Mouse (Mus musculus) naive thymus-derived CD4-positive, alpha-beta T cell, adult 2 months (primary cell): ENCODE measurements around the gene Pla2g10.
"Not testable (repeated sequence)": the region's sequence is repeated elsewhere in the genome, so short reads cannot be mapped to it uniquely, and the experiment has no call there.

Experiments used
- DNase-seq: peaks from one replicate; pipeline ENCODE4 v3.0.0-alpha.2; 2011; ENCODE audit warnings: low read depth

The Pla2g10 gene

DNA sequence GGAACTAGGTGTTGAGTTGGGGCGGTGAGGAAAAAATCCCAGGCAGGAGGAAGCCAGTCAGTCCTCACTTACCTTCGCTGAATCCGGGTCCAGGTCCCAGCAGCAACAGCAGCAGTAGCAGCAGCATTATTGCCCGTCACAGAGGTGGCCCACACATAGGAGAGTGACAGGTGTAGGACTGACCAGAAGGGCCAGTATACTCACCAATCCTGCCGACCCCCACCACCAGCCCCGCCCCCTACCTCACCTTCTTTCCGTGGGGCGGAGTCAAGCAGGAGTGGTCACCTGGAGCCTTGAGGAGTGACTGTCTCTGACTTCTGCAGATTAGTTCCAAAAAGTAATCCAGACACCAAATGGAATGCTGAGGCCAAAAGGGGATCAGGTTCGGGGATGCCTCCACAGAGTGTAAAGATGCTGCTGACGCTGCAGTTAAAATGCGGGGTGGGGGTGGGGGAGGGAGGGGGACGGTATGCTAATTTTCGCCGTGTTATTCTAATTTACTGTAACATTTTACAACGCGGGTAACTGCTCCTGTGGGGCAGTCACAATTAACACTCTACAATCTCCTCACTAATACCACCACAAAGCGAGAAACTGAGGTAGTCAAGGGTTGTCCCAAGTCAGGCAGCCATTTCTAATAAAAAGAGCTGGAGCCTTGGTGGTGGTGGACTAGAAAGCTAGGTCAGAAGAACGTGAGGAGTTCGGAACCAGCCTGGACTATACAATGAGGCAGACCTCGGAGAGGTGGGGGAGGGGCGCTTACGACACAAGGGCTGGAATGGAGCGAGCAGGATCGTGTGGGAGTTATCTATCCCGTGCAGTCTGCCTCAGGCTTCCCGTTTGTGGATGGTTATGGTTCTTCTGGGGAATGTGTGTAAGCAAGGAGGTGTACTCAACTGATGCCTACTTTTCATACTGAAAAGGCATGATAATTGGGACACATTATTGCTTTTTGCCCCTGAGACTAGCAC is at the start of gene Pla2g10:
Gene Pla2g10 (minus strand): TSS at position 699 of the 971 bp plus-strand sequence.
- DNase-seq: no peak

DNA sequence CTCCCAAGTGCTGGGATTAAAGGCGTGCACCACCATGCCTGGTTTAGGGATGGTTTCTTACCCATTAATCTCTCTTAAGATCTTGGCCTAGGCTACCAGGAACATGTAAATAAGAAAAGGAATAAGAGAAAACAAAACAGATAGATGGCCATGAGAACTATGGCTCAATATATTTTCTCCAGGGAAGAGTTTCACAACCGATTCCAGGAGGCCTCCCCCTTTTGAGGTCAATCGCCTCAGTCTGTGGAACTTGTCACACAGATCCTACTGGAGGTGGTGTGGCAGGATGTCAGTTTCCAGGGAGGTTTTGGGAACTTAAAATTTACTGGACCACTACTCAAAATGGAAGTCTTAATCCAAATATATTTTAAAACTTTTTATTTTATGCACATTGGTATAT is 43.9 kb upstream of the Pla2g10 start:
- not testable (repeated sequence) for DNase-seq

DNA sequence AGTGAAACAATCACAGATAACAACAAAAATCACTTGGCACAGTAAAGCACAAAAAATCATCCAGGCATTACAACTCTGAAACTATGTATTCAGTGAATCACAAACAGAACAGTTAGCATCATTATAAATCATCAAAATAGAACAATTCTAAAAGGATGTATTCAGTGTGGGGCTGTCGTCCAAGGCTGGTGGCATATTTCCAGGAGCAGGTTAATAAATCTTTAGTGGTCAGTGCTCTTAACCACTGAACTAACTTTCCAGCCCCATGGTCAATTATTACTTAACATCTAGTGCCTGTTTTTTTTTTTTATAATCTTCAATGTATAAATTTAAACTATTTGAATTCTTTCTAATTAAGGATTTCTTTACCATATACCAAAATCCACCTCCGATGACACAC is 43.2 kb upstream of the Pla2g10 start:
- not testable (repeated sequence) for DNase-seq

DNA sequence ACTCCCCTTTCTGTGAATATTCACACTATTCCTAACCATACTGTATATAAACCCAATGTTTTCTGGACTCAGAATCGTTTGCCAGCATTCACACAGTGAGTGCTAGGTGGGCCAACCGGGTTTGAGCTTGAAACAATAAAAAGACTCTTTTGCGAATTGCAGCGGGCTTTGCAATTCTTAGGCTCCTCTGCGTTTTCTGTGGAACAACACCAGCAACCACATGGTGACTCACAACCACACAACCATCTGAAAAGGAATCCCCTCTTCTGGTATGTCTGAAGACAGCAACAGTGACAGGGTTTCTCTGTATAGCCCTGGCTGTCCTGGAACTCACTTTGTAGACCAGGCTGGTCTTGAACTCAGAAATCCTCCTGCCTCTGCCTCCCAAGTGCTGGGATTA is 41.3 kb upstream of the Pla2g10 start:
- not testable (repeated sequence) for DNase-seq

DNA sequence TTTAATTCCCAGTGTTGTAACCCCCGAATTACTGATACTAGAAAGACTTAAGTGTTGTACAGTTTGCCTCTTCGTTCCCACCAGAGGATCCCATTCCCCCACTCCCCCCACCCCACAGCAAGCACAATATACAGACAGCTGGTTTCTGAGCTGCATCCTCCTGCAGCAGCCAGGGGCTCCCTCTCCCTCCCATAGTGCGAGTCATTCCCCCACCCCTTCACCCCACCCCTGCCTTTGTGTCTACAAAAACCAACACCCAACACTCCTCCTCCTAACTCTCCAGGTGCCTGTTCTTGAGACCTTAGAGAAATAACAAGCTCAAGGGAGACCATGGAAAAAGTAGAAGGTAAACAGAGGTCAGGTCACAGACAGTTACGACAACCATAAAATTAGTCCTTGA is 40.8 kb upstream of the Pla2g10 start:
- DNase-seq: not testable (repeated sequence)

DNA sequence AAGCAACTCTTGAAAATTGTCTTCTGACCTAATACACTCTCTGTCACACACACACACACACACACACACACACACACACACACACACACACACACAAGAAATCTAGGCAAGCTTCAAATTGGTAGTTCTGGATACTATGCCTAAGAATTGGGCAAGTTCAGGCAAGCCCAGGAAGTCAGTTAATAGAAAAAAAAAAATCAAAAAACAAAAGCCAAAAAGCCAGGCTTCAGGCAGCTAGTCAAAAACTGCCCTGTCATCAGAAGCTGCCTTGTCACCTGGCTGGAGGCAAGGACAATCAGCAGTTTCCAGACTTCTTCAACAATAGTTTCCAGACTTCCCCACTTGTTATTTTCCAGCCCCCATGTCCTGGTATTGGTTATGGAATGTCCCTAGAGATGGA is 35.6 kb upstream of the Pla2g10 start:
- no peak for DNase-seq

DNA sequence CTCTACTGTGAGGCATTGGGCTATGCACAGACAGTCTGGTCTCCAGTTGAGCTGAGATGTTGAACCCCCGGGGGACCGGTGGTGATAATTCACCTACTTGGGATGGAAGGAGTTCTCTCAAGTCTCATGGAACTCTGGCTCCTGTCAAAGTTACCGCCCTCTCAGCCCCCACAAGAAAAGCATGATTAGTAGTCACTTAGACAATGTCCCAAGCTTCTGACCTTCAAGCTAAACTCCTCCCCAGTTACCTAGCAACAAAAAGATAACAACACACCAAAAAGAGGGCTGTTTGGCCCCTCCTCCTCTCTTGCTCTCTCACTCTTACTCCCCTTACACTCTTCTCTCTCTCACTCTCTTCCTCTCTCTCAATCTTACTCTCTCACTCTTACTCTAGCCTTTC is 33.7 kb upstream of the Pla2g10 start:
- no peak for DNase-seq

DNA sequence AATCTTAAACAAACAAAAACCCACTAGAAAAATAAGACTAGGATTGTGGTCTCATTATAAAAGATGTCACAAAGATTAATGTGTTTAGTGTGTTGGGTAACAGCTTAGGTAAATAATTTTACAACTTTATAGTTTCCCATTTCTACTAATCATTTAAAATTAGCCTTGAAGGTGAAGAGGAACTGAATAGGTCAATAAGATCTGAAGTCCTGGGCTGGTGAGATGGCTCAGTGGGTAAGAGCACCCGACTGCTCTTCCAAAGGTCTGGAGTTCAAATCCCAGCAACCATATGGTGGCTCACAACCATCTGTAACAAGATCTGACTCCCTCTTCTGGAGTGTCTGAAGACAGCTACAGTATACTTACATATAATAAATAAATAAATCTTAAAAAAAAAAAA is 32.0 kb upstream of the Pla2g10 start:
- not testable (repeated sequence) for DNase-seq

DNA sequence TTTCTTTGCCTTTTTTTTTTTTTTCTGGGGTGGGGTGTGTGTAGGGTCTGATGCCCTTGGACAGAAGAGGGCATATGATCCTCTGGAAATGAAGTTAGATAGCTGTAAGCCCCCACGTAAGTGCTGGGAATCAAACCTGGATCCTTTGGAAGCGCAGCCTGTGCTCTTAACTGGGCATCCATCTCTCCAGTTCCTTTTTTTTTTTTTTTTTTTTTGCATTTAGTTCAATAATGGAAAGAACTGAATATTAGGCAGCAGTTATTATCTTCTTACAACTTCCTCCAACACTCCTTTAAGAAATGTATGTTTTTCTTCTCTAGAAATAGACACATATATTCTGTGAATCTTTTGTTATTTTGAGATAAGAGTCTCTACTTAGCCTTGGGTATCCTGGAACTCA is 27.0 kb upstream of the Pla2g10 start:
- no peak for DNase-seq

DNA sequence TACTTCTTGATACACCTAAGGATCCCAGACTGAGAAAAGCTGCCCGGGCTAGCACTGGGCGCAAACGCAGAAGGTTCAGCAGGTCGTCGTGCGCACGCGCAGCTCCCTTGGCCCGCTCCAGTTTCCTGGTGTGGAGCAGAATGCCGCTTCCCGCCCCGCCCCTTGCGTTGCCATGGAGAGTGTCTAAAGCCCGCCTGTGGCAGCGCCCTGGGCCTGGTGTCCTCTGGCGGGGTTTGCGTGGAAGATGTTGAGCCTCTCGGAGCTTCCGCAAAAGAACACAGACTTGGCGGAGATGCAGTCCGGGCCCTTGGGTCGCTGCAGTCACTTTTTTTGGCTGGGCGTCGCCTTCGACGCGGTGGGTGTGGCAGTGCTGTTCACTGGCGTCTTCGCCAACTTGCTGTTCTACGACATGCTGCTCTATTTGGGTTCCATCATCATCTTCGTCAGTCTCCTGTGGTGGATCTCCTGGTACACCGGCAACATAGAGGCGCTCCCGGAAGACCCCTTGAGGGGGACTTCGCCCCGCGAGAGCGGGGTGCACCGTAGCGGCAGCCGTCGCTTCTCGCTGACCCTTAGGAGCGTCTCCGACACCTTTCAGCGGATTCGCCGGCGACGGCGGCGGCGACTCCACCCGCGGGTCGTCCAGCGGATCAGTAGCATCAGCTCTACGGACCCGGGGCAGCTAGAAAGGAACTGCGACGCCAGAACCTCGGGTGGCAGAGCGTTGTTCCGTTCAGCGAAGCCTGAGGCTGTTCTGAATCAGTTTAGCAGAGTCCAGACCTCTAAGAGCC is 23.8 kb upstream of the Pla2g10 start:
- DNase-seq: peak; percentile 95

DNA sequence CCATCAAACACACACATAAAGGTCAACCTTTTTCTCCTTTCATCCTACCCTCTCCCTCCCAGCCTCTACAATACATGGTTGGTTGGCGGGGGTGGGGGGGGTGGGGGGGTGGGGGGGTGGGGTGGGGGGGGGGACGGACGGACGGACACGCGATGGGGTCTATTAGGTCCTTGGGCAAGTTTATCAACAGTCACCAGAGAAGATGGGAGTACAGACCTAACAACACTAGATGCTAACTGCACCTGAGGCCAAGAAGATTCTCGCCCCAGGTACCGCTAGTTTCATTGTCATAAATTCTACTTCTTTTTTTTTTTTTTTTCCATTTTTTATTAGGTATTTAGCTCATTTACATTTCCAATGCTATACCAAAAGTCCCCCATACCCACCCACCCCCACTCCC is 23.2 kb upstream of the Pla2g10 start:
- no peak for DNase-seq

DNA sequence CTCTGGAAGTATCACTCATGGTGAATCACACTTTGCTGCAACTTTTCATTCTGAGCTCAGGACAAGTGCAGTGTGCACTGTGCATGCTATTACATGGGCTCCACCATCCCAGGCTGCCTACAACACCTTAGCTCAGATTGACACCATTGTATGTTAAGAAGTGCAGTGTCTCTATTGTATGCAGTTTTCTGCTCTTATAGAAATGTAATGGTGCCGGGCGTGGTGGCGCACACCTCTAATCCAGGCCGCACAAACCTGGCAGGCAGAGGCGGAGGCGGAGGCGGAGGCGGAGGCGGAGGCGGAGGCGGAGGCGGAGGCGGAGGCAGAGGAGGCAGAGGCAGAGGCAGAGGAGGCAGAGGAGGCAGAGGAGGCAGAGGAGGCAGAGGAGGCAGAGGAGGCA is 19.8 kb upstream of the Pla2g10 start:
- DNase-seq: no peak

DNA sequence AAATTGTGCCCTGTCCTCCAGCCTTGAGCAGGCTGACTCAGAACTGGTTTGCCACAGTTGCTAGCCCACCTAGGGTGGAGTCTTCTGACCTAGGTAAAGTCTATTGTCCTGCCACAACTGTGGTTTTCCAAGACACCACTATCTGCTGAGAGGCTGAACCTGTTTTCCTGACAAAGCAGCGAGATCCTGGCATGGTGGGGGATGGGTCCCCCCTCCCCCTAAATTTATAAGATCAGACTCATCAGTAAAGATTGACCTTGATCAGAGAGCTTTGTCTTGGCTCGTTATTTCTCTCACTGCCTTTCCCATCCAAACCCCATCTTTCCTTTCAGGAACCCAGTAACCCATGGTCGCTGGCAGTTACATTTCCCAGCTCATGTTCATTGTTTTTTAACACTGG is 19.2 kb upstream of the Pla2g10 start:
- DNase-seq: no peak

DNA sequence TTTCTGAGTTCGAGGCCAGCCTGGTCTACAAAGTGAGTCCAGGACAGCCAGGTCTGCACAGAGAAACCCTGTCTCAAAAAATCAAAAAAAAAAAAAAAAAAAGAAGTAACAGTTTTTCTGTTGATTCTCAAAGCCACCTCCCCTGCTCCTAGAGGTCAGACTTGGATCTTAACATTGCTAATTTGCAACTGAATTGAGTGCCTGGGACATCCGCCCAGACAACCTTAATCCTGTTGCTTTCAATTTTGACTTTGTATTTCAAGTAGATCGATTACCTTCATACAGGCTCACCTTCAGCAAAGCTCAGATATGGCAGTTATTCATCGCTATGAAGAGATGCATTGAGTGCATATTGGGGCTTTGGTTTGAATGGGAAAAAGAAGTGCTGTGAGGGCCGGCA is 18.5 kb upstream of the Pla2g10 start:
- no peak for DNase-seq

DNA sequence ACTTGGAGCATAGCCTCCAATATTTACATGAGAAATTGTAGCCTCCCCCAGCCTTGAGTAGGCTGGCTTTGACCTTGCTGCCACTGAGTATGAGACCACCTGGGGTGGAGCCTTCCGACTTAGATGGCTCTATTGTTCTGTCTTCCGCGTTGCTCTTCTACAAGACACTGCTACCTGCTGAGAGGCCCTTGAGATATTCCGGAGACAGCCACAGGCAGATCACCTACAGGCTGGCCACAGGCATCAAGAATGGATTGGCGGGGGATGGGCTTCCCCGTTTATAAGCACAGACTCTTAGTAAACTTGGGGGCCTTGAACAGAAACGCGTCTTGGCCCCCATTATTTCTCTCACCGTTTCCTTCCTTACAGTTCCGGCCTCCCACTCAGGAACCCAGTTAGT is 18.0 kb upstream of the Pla2g10 start:
- DNase-seq: not testable (repeated sequence)

DNA sequence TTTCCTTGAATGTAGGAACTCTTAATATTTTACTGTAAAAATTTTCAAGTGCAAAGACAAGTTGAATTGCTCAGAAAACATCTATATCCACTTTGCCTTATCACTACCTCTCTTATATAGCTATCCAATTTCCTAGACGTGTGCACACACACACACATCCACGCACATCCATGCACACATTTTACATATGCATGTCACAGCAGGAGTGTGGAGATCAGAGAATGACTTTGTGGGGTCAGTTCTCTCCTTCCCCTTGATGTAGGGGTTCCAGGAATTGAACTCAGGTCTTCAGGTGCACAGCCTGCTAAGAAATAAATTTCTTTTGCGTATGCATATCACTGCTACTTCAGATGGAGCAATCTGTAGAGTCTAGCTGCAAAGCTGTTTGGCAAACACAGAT is 17.3 kb upstream of the Pla2g10 start:
- no peak for DNase-seq

DNA sequence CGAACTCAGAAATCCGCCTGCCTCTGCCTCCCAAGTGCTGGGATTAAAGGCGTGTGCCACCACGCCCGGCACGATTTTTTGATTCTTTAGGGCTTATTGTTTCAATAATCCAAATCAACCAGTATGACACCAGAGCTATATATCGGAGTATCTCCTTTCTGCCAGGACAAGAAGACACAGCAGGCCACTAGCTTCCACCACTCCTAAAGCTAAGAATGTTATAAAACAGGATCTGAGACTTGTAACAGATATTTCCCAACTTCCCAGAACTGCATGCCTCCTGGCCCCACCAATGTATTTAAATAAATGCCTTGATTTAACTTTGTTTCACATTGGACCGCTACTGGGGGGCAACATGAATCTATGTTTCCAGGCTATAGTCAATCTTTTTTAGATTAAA is 16.9 kb upstream of the Pla2g10 start:
- DNase-seq: no peak

DNA sequence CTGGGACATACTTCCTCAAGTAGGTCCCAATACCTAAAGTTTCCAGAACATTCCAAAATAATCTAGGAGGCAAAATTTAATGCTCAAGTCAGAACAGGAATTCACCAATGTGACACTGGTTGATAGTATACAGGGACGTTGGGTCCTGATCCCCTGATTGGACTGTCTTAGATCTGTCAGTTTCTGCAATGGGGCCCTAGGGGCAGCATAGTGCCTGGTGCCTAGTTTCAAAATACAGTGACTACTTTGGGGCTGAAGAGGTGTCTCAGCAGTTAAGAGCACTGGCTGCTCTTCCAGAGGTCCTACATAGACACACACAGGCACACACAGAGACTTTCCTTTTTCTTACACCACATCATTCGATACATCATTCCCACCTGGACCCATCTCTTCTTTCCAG is 10.1 kb upstream of the Pla2g10 start:
- no peak for DNase-seq

DNA sequence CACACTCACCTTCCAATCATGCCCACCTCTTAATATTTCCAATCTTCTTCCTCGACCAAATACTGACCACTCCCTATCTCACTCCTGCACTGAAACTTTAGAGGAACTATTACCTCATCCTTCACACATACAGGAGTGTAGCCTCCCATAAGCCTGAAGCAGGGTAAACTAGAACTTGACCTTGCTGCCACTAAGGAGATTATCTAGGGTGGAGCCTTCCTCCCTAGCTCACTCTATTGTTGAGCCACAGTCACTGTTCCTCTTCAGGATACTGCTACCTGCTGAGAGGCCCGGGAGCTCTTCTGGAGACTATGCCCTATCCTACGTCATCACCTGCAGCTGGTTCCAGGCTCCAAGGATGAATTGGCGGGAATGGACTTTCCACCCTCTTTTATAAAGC is 8.3 kb upstream of the Pla2g10 start:
- not testable (repeated sequence) for DNase-seq

DNA sequence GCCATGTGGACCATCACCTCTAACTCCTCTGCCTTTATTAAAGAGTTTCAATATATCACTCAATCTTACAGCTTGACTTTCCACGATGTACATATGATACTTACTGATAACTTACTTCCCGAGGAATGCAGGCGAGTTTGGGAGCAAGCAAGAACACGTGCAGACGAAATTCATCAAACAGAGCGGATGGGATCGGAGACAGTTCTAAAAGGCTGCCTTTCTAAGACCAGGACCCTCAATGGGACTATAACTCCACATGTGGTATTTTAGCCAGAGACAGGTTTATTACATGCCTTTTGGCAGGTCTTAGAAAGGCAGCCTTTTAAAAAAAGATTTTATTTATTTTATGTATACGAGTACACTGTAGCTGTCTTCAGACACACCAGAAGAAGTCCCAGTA is 5.2 kb upstream of the Pla2g10 start:
- no peak for DNase-seq

DNA sequence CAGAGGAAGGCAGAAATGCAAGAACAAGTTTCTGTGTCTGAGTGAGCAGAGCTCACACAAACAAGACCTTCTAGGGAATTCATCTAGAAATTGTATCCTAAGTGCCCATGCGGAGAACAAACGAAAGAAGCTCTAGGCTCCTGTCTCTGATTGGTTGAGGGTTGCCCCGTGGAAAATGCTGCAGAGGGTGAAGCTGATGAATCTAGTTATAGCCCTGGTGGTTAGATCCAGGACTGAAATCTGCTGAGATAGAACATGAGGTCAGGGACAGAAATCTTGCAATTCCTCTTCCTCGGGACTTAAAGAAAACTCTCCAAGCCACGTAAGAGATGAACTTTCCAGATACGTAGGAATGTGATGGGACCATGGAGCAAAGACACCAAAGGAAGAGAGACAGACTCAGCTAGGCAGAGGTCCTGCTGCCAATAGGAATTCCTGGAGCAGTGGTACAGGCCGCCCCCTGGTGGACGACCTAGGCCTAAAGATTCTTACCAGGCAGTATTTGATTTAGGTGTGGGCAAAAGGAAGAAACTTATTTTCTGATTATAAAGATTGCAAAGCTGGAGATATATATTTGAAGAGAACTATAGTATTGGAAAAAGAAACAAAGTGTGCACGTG is 2.8 kb upstream of the Pla2g10 start:
- DNase-seq: peak; percentile 64

DNA sequence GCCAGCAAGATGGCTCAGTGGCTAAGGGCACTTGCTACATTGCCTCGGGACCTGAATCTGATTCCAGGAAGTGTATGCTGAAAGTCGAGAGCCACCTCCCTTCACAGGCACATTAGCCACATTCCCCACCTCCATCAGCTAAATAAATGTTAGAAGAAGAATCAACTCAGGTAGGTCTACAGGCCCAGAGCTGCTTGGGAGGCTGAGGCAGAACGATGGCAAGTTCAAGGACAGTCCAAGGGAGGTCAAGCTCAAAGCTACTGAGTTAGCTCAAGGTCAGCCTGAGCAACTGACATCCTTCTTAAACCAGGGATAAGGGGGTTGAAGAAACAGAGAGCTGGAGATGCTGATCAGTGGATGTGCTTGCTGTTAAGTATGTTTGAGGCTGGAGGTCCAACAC is 2.0 kb upstream of the Pla2g10 start:
- DNase-seq: no peak

DNA sequence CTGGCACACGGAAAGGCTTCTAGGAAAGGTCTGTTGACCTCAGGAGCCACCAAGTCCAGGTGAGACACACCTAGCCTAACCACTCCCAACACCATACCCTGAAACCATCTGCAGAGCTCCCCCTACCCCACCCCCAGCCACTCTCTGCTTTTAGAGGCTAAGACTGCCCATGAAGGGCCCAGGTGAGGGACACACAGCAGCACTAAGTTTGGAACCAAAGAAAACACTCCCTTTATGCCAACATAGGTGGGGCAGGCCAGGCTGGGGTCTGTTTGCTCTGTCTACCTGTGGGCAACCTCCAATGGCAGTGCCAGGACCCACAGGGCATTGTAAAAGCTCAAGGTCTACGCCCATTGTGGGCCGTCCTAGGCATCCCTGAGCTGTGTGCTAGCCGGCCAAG is 1.4 kb downstream of the Pla2g10 start:
- no peak for DNase-seq
